Mouse (Mus musculus): Measurements from ENCODE around the gene Gm44805.

DNA sequence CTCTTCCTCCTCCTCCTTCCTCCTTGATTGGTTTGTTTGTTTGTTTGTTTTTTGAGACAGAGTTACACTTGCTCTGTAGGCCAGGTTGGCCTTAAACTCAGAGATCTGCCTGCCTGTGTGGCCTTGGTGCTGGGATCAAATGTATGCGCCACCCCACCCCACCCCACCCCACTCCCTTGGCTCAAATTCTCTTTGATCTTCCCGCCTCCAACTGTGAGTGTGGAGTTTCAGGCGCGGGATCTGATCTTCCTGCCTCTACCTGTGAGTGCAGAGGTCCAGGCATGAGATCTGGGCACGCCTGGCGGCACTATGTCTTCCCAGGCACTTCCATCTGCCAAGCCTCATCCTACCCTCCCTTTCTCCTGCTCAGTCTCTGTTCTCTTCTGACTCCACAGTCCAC is 59.0 kb downstream of the Gm44805 start:
- no peak for TF ChIP-seq CTCF (IDR thresholded peaks at IDR 0.05; ENCODE audit: borderline replicate concordance, extremely low read depth, insufficient read depth, insufficient read length)
- TF ChIP-seq POLR2A (IDR thresholded peaks at IDR 0.05; ENCODE audit: borderline replicate concordance, extremely low read depth, insufficient read depth, insufficient read length, poor library complexity, severe bottlenecking): no peak
